23 mouse cellular contexts compared by ENCODE assay signal in the genomic region with DNA sequence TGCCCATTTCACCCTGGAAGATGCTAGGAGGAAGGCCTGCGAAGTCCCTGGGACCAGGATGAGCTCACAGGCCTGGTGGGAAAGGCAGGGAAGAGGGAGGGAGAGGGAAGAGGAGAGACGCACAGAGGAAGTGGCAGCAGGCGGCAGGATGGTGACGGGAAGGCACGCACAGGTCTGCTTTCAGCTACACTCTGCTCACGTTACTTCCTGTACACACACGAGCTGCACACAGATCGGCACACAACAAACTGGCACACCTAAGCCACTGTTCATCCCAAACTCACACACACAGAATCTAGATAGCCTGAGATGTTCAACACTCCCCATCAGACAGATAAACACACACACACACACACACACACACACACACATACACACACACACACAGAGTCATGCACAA. TPM values are rescaled to one million over a fixed set of nuclear protein-coding genes. Genes with fewer than 3 reads are reported as not detected.
"Had no signal": no experiment of that assay in that cellular context is flagged by ENCODE, and none has a peak within 500 bp of the region (broad histone marks: within the 10 kb centered on the region; RNA-seq: fewer than 3 reads in every experiment).

No protein-coding gene starts in this region.

- H3K27me3 ChIP-seq: kidney, embryonic 15.5 days; limb, embryonic 12.5 days; limb, embryonic 15.5 days had no signal

- ATAC-seq: liver, postnatal 0 days; lung, postnatal 0 days; midbrain, embryonic 16.5 days had no signal

- H3K9me3 ChIP-seq: kidney, embryonic 15.5 days; limb, embryonic 12.5 days; limb, embryonic 15.5 days had no signal

- H3K4me1 ChIP-seq: limb, embryonic 12.5 days had no signal

- H3K4me2 ChIP-seq: kidney, embryonic 15.5 days; limb, embryonic 12.5 days; limb, embryonic 15.5 days; liver, embryonic 11.5 days; lung, embryonic 14.5 days; midbrain, embryonic 11.5 days had no signal

- H3K27ac ChIP-seq: kidney, embryonic 15.5 days; limb, embryonic 12.5 days; limb, embryonic 15.5 days; liver, embryonic 14.5 days; macrophage; stomach, postnatal 0 days had no signal

- H3K9ac ChIP-seq: kidney, embryonic 15.5 days; limb, embryonic 12.5 days; limb, embryonic 15.5 days; liver, embryonic 14.5 days; liver, postnatal 0 days; lung, embryonic 14.5 days had no signal

- DNase-seq: kidney, adult 11 months; kidney, adult 8-10 months; kidney, postnatal 10 days; kidney, postnatal 36 days; left cerebral cortex, postnatal 4 days; liver, postnatal 0 days; lung, embryonic 14.5 days; right cerebral cortex, postnatal 14 days; right cerebral cortex, postnatal 4 days; thymus, postnatal 36 days had no signal

- H3K4me3 ChIP-seq: kidney, embryonic 15.5 days; limb, embryonic 12.5 days; limb, embryonic 15.5 days; myocyte had no signal

RNA-seq across cellular contexts. Expression of a gene that starts 10.9 kb away (rescaled TPM):
- total RNA-seq: megakaryocyte-erythroid progenitor cell, adult 5-6 weeks; monocyte, adult 5-6 weeks had no signal
- polyA plus RNA-seq: macrophage, myocyte had no signal

RNA-seq across cellular contexts. Expression of a gene that starts 19.9 kb away (rescaled TPM):
- total RNA-seq: monocyte, adult 5-6 weeks had no signal
- polyA plus RNA-seq: macrophage had no signal

RNA-seq across cellular contexts. Expression of a gene that starts 21.1 kb away (rescaled TPM):
- total RNA-seq: megakaryocyte-erythroid progenitor cell, adult 5-6 weeks; monocyte, adult 5-6 weeks had no signal
- polyA plus RNA-seq: macrophage had no signal
